Mouse (Mus musculus) CD4-positive helper T cell, adult 2 months (primary cell): ENCODE data around the gene 1700003E16Rik.

ENCODE experiments used
- DNase-seq: peaks from one replicate; pipeline ENCODE4 v3.0.0-alpha.2; 2012; ENCODE audit warnings: low read depth, missing footprints, low spot score

1700003E16Rik gene

GRCm38 (mm10) chr6:83156259-83156684, at the start of gene 1700003E16Rik, which contains the start of gene Wdr54:
1700003E16Rik (plus strand) TSS chr6:83156404.
Wdr54 (minus strand) TSS chr6:83156397.
- DNase-seq = peak; percentile 68

- DNase-seq = peak; percentile 80
Measured at GRCm38 (mm10) chr6:83107566-83108400, 48.4 kb upstream of the 1700003E16Rik start.

GRCm38 (mm10) chr6:83108762-83109668, 47.2 kb upstream of the 1700003E16Rik start, which contains the start of gene Mrpl53:
Mrpl53 (plus strand) TSS chr6:83109040.
- DNase-seq = peak; percentile 76

- no peak for DNase-seq
Measured at GRCm38 (mm10) chr6:83111510-83112136, 44.6 kb upstream of the 1700003E16Rik start.

GRCm38 (mm10) chr6:83115011-83115671, 41.1 kb upstream of the 1700003E16Rik start, which contains the start of gene Mogs:
Mogs (plus strand) TSS chr6:83115496.
- peak; percentile 92 for DNase-seq

- peak; percentile 72 for DNase-seq
Measured at GRCm38 (mm10) chr6:83115682-83116372, 40.4 kb upstream of the 1700003E16Rik start.

GRCm38 (mm10) chr6:83116373-83117164, 39.6 kb upstream of the 1700003E16Rik start:
- no peak for DNase-seq

GRCm38 (mm10) chr6:83117165-83117438, 39.1 kb upstream of the 1700003E16Rik start:
- no peak for DNase-seq

GRCm38 (mm10) chr6:83117616-83118015, 38.6 kb upstream of the 1700003E16Rik start:
- no peak for DNase-seq

GRCm38 (mm10) chr6:83118369-83118768, 37.8 kb upstream of the 1700003E16Rik start:
- no peak for DNase-seq

- peak; percentile 60 for DNase-seq
Measured at GRCm38 (mm10) chr6:83118825-83119733, 37.1 kb upstream of the 1700003E16Rik start.

- no peak for DNase-seq
Measured at GRCm38 (mm10) chr6:83119734-83120051, 36.5 kb upstream of the 1700003E16Rik start.

- peak; percentile 98 for DNase-seq
Measured at GRCm38 (mm10) chr6:83120930-83121862, 35.0 kb upstream of the 1700003E16Rik start, which contains the start of gene Wbp1. Wbp1 (minus strand) TSS chr6:83121559.

- DNase-seq = no peak
Measured at GRCm38 (mm10) chr6:83121863-83122710, 34.1 kb upstream of the 1700003E16Rik start.

GRCm38 (mm10) chr6:83122961-83123360, 33.2 kb upstream of the 1700003E16Rik start:
- no peak for DNase-seq

- DNase-seq = peak; percentile 96
Measured at GRCm38 (mm10) chr6:83124851-83125312, 31.3 kb upstream of the 1700003E16Rik start.

- no peak for DNase-seq
Measured at GRCm38 (mm10) chr6:83125331-83125730, 30.9 kb upstream of the 1700003E16Rik start, which contains the start of gene Ino80b. Ino80b (minus strand) TSS chr6:83125431.
